Mouse (Mus musculus): ENCODE results near the gene 1810049J17Rik. TPM values are rescaled to one million over a fixed set of nuclear protein-coding genes. Genes with fewer than 3 reads are reported as not detected.
"Not testable (repeated sequence)": the region's sequence is repeated elsewhere in the genome, so short reads cannot be mapped to it uniquely, and the experiment has no call there.

1810049J17Rik gene
- 1 to 10 TPM; 1.2 to 2.6 TPM for total RNA-seq (2021)
- long read RNA-seq, experiment 1, partial matches to known transcripts: 0 of 2 reads
- long read RNA-seq, experiment 1, other reads (novel, unspliced or antisense): 1 of 2 reads
- long read RNA-seq, experiment 2, partial matches to known transcripts: 0 of 2 reads
- long read RNA-seq, experiment 2, other reads (novel, unspliced or antisense): 0 of 2 reads

- peak in 1 of 2 experiments; percentile 38 for DNase-seq (ENCODE audit: extremely low spot score in 1 of 2, low spot score in 2 of 2)
- Histone ChIP-seq H3K27ac (peak within 1 kb of the TSS; percentile 99), H3K4me3 (peak within 1 kb of the TSS; percentile 100)
- TF ChIP-seq CTCF (IDR thresholded peaks at IDR 0.05): no peak
- intact Hi-C loops (cut with DNase I): loop anchor here (5.0 to 10.0 kb wide), 4 partner anchors 115 to 917 kb away; partner anchors contain the start of genes Mtmr12 and Pdzd2
Observed at GRCm38 (mm10) chr15:12321788-12322621, at the start of gene 1810049J17Rik. Gene 1810049J17Rik (minus strand): TSS chr15:12321899.

GRCm38 (mm10) chr15:12371183-12371582, 49.5 kb upstream of the 1810049J17Rik start:
- intact Hi-C loops (cut with DNase I): loop anchor here (1.0 to 5.0 kb wide), 3 partner anchors 131 to 424 kb away; no protein-coding TSS in a partner anchor
- Histone ChIP-seq H3K4me3 (no peak overlapping the region), H3K27ac (no peak overlapping the region)
- DNase-seq (ENCODE audit: extremely low spot score in 1 of 2, low spot score in 2 of 2): peak; percentile 67 to 72
- peak; percentile 81 for TF ChIP-seq CTCF (IDR thresholded peaks at IDR 0.05)

GRCm38 (mm10) chr15:12370096-12370495, 48.4 kb upstream of the 1810049J17Rik start:
- DNase-seq (ENCODE audit: extremely low spot score in 1 of 2, low spot score in 2 of 2): no peak
- TF ChIP-seq CTCF (IDR thresholded peaks at IDR 0.05): no peak
- intact Hi-C loops (cut with DNase I): loop anchor here (2.0 to 5.0 kb wide), 2 partner anchors 132 to 425 kb away; no protein-coding TSS in a partner anchor
- H3K4me3 ChIP-seq: no peak overlapping the region
- H3K27ac ChIP-seq: no peak overlapping the region

GRCm38 (mm10) chr15:12368850-12369249, 47.2 kb upstream of the 1810049J17Rik start:
- intact Hi-C loops (cut with DNase I): loop anchor here (10.0 kb wide), 2 partner anchors 366 to 394 kb away; partner anchors contain the start of gene Pdzd2
- no peak; the same call in 1 of the 2 replicates for TF ChIP-seq CTCF (IDR thresholded peaks at IDR 0.05)
- no peak for DNase-seq (ENCODE audit: extremely low spot score in 1 of 2, low spot score in 2 of 2)
- H3K4me3 ChIP-seq: no peak overlapping the region
- no peak overlapping the region for H3K27ac ChIP-seq

- Histone ChIP-seq H3K4me3 (no peak overlapping the region), H3K27ac (no peak overlapping the region)
- intact Hi-C loops (cut with DNase I): loop anchor here (10.0 kb wide), 2 partner anchors 366 to 394 kb away; partner anchors contain the start of gene Pdzd2
- TF ChIP-seq CTCF (IDR thresholded peaks at IDR 0.05): no peak
- DNase-seq (ENCODE audit: extremely low spot score in 1 of 2, low spot score in 2 of 2): no peak
Observed at GRCm38 (mm10) chr15:12368357-12368756, 46.7 kb upstream of the 1810049J17Rik start.

GRCm38 (mm10) chr15:12367306-12368080, 45.8 kb upstream of the 1810049J17Rik start:
- no peak for TF ChIP-seq CTCF (IDR thresholded peaks at IDR 0.05)
- no peak overlapping the region for H3K4me3 ChIP-seq
- no peak for DNase-seq (ENCODE audit: extremely low spot score in 1 of 2, low spot score in 2 of 2)
- no peak overlapping the region for H3K27ac ChIP-seq
- intact Hi-C loops (cut with DNase I): loop anchor here (10.0 kb wide), 2 partner anchors 367 to 393 kb away; partner anchors contain the start of gene Pdzd2

GRCm38 (mm10) chr15:12366580-12367305, 45.0 kb upstream of the 1810049J17Rik start:
- not testable (repeated sequence) for H3K4me3 ChIP-seq; H3K27ac ChIP-seq; DNase-seq (ENCODE audit: extremely low spot score in 1 of 2, low spot score in 2 of 2)
- intact Hi-C loops (cut with DNase I): loop anchor here (10.0 kb wide), 2 partner anchors 368 to 392 kb away; partner anchors contain the start of gene Pdzd2

- no peak overlapping the region for H3K4me3 ChIP-seq
- no peak for TF ChIP-seq CTCF (IDR thresholded peaks at IDR 0.05)
- peak; percentile 52 to 59 for DNase-seq (ENCODE audit: extremely low spot score in 1 of 2, low spot score in 2 of 2)
- intact Hi-C loops (cut with DNase I): loop anchor here (10.0 kb wide), 2 partner anchors 369 to 391 kb away; partner anchors contain the start of gene Pdzd2
- H3K27ac ChIP-seq: peak overlapping the region; percentile 16; the same call in 1 of the 2 replicates
Observed at GRCm38 (mm10) chr15:12366072-12366469, 44.4 kb upstream of the 1810049J17Rik start.

GRCm38 (mm10) chr15:12365416-12366071, 43.8 kb upstream of the 1810049J17Rik start:
- Histone ChIP-seq H3K27ac (peak overlapping the region; percentile 16; the same call in 1 of the 2 replicates), H3K4me3 (no peak overlapping the region)
- DNase-seq (ENCODE audit: extremely low spot score in 1 of 2, low spot score in 2 of 2): no peak
- intact Hi-C loops (cut with DNase I): loop anchor here (10.0 kb wide), 2 partner anchors 369 to 391 kb away; partner anchors contain the start of gene Pdzd2
- TF ChIP-seq CTCF (IDR thresholded peaks at IDR 0.05): no peak

GRCm38 (mm10) chr15:12364096-12364495, 42.4 kb upstream of the 1810049J17Rik start:
- intact Hi-C loops (cut with DNase I): loop anchor here (10.0 kb wide), 2 partner anchors 371 to 389 kb away; partner anchors contain the start of gene Pdzd2
- Histone ChIP-seq H3K4me3 (no peak overlapping the region), H3K27ac (no peak overlapping the region)
- no peak for DNase-seq (ENCODE audit: extremely low spot score in 1 of 2, low spot score in 2 of 2)
- TF ChIP-seq CTCF (IDR thresholded peaks at IDR 0.05): no peak
